Mouse (Mus musculus) lung, adult 2 months (tissue): ENCODE results near the gene Gm45140.

Experiments
- CTCF ChIP-seq: fragments of 200-500 bp; IDR thresholded peaks from 2 replicates; pipeline ENCODE4 v1.5.1; 2011; ENCODE audit warnings: mild to moderate bottlenecking, low read length, control low read depth; ENCODE audit not compliant: insufficient read depth
- POLR2A ChIP-seq: fragments of 200-500 bp; IDR thresholded peaks from 2 replicates; pipeline ENCODE4 v1.6.1; 2011; ENCODE audit warnings: low read depth, mild to moderate bottlenecking, control low read depth, low read length, borderline replicate concordance; ENCODE audit errors: extremely low read depth

DNA sequence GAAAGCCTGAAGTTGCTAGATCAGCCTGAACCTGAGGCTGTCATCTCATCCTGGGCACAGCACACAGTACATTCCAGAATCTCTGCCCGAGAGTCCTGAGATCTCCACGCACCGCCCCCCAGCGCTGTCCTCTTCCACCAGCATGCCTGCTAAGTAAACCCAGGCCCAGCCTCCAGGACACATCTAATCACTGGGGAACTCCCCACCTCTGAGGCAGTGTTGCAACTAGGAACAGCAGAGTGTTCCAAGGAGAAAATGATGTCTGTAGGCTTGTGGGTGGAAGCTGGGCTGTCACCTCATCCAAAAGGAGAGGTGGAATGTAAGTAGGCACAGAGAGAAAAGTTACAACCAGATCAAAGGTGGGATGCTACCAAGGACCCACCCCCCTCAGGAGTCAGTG, 80.4 kb downstream of the Gm45140 start:
- TF ChIP-seq POLR2A (no peak), CTCF (no peak)
